Mouse (Mus musculus) cerebellum, postnatal 4 days (tissue): ENCODE data around the gene Cpa3.

Source experiments
- DNase-seq, 2 experiments: peaks; one replicate each; pipeline ENCODE4 v3.0.0; 2022; ENCODE audit warnings: low spot score in 2 of 2, mixed read lengths in 1 of 2

Gene Cpa3

GRCm38 (mm10) chr3:20242050-20242449, at the start of gene Cpa3:
TSS of gene Cpa3 (minus strand) at chr3:20242181.
- DNase-seq, result no peak

GRCm38 (mm10) chr3:20291370-20291769, 49.4 kb upstream of the Cpa3 start:
- DNase-seq, result no peak

- no peak for DNase-seq
These were observed 46.8 kb upstream of the Cpa3 start for GRCm38 (mm10) chr3:20288761-20289160.

GRCm38 (mm10) chr3:20281796-20282195, 39.8 kb upstream of the Cpa3 start:
- no peak for DNase-seq

- DNase-seq, result no peak
These were observed 33.7 kb upstream of the Cpa3 start, which contains the start of gene Cpb1 for GRCm38 (mm10) chr3:20275633-20276032. TSS of gene Cpb1 (minus strand) at chr3:20275733.

GRCm38 (mm10) chr3:20254566-20255479, 12.8 kb upstream of the Cpa3 start:
- no peak for DNase-seq

- DNase-seq, result no peak
These were observed 1.9 kb upstream of the Cpa3 start for GRCm38 (mm10) chr3:20243913-20244312.

- no peak for DNase-seq
These were observed 2.2 kb downstream of the Cpa3 start for GRCm38 (mm10) chr3:20239741-20240140.

- DNase-seq, result no peak
These were observed 5.0 kb downstream of the Cpa3 start for GRCm38 (mm10) chr3:20236965-20237364.

GRCm38 (mm10) chr3:20229027-20229426, 13.0 kb downstream of the Cpa3 start:
- DNase-seq, result no peak

- DNase-seq, result no peak
These were observed 16.6 kb downstream of the Cpa3 start for GRCm38 (mm10) chr3:20225429-20225828.

- DNase-seq, result no peak
These were observed 18.9 kb downstream of the Cpa3 start for GRCm38 (mm10) chr3:20222926-20223698.

GRCm38 (mm10) chr3:20222136-20222535, 19.8 kb downstream of the Cpa3 start:
- no peak for DNase-seq

GRCm38 (mm10) chr3:20198869-20199268, 43.1 kb downstream of the Cpa3 start:
- peak; percentile 25 to 57 for DNase-seq

GRCm38 (mm10) chr3:20197878-20198277, 44.1 kb downstream of the Cpa3 start:
- no peak for DNase-seq

GRCm38 (mm10) chr3:20188976-20189675, 52.9 kb downstream of the Cpa3 start:
- no peak for DNase-seq

- no peak for DNase-seq
These were observed 69.6 kb downstream of the Cpa3 start for GRCm38 (mm10) chr3:20172394-20172793.

GRCm38 (mm10) chr3:20167487-20167886, 74.5 kb downstream of the Cpa3 start:
- no peak for DNase-seq
